Mouse (Mus musculus) liver, embryonic 14.5 days (tissue): ENCODE data around the gene Gstz1. TPM values are rescaled to one million over a fixed set of nuclear protein-coding genes. Genes with fewer than 3 reads are reported as not detected.
"Not testable (repeated sequence)": the region's sequence is repeated elsewhere in the genome, so short reads cannot be mapped to it uniquely, and the experiment has no call there.

Experiments used
- ATAC-seq: fragments of 200-750 bp; cut with Nextera tagmentation; 2 replicates; pipeline ENCODE4 v1.8.0; 2017; ENCODE audit warnings: moderate number of reproducible peaks, mild to moderate bottlenecking, moderate library complexity; ENCODE audit not compliant: insufficient read depth
- DNase-seq, 3 experiments: peaks; one replicate each; pipeline ENCODE4 v3.0.0-alpha.2; 2012 to 2013; ENCODE audit warnings: low read depth in 3 of 3, low spot score in 3 of 3
- H3K27ac ChIP-seq: fragments of 300-500 bp; sonication (generic); 2 replicates; pipeline ENCODE4 v1.5.1; 2014; ENCODE audit warnings: moderate library complexity, mild to moderate bottlenecking, control low read depth, inconsistent platforms
- H3K27me3 ChIP-seq: fragments of 300-500 bp; sonication (generic); 2 replicates; pipeline ENCODE4 v1.6.1; 2014; ENCODE audit warnings: mild to moderate bottlenecking, low read length, moderate library complexity; ENCODE audit not compliant: control insufficient read depth, insufficient read depth
- H3K36me3 ChIP-seq: fragments of 300-500 bp; sonication (generic); replicated peaks from 2 replicates; pipeline ENCODE4 v1.6.1; 2014; ENCODE audit warnings: low read depth; ENCODE audit not compliant: control insufficient read depth, insufficient read depth
- H3K4me1 ChIP-seq, 2 experiments: fragments of 200-500 bp in 1 of 2; fragments of 300-500 bp in 1 of 2; sonication (generic) in 1 of 2; replicated peaks; 2 replicates each; pipeline ENCODE4 v1.6.1; 2012 to 2014; ENCODE audit warnings: antibody characterized with exemption in 1 of 2, inconsistent platforms in 1 of 2, low read length in 1 of 2; ENCODE audit not compliant: control insufficient read depth in 2 of 2, insufficient read depth in 2 of 2
- H3K4me2 ChIP-seq: fragments of 300-500 bp; sonication (generic); 2 replicates; pipeline ENCODE4 v1.6.1; 2014; ENCODE audit warnings: low read depth, mild to moderate bottlenecking, control low read depth, moderate library complexity
- H3K4me3 ChIP-seq, 2 experiments: fragments of 200-500 bp in 1 of 2; fragments of 300-500 bp in 1 of 2; sonication (generic) in 1 of 2; 2 replicates each; pipeline ENCODE4 v1.5.1; 2012 to 2014; ENCODE audit warnings: low read depth in 2 of 2, low read length in 2 of 2, mild to moderate bottlenecking in 2 of 2, control low read depth in 1 of 2, inconsistent platforms in 1 of 2, moderate library complexity in 1 of 2; ENCODE audit not compliant: insufficient read depth in 1 of 2
- H3K9ac ChIP-seq: fragments of 300-500 bp; sonication (generic); replicated peaks from 2 replicates; pipeline ENCODE4 v1.6.1; 2014; ENCODE audit warnings: mild to moderate bottlenecking, control low read depth, moderate library complexity
- H3K9me3 ChIP-seq: fragments of 300-500 bp; sonication (generic); 2 replicates; pipeline ENCODE4 v1.6.1; 2016; ENCODE audit warnings: low read length, mixed read lengths; ENCODE audit not compliant: control insufficient read depth
- CTCF ChIP-seq: IDR thresholded peaks from 2 replicates; pipeline ENCODE4 v1.5.1; 2016; ENCODE audit warnings: antibody characterized with exemption, low read depth, control low read depth
- EP300 ChIP-seq: IDR thresholded peaks from 2 replicates; pipeline ENCODE4 v1.6.1; 2016; ENCODE audit warnings: antibody characterized with exemption, low read depth
- WGBS: fragments of 180-500 bp; shearing (Covaris S2); extraction: QIAGEN DNeasy Blood & Tissue Kit; methylation state at CpG from one replicate; pipeline ENCODE4 v1.1.7; 2014; ENCODE audit not compliant: insufficient replicate concordance; 5-methylcytosine and 5-hydroxymethylcytosine counted together
- polyA plus RNA-seq, 2 experiments: library from polyadenylated mRNA; depleted of rRNA in 1 of 2; stranded (reverse) in 1 of 2; unstranded in 1 of 2; fragments of >200 nt; fragmentation: Nextera tagmentation in 1 of 2; extraction: Ambion mirVana in 1 of 2; gene quantifications; 2 replicates each; pipeline versions ENCODE4 v1.2.1 to v1.2.3; 2012 to 2014

The Gstz1 gene
- polyA plus RNA-seq, 2 experiments = 91.0 to 94.8 TPM

- H3K9me3 ChIP-seq = no peaks in the 10 kb centered on the region
- no peak for ATAC-seq
- H3K4me1 ChIP-seq = 0 out of 4 replicates have a peak, but pooled peaks cover 0 to 1% of the 10 kb centered on the region in 2 experiments
- DNase-seq = no peak
- no peak overlapping the region for H3K4me3 ChIP-seq
- WGBS = 73% methylated on average over 1 of the region's 2 CpGs
- H3K27ac ChIP-seq = no peak overlapping the region
- H3K9ac ChIP-seq = no peak overlapping the region
- no peaks in the 10 kb centered on the region for H3K27me3 ChIP-seq
- no peaks in the 10 kb centered on the region for H3K36me3 ChIP-seq
- H3K4me2 ChIP-seq = no peak overlapping the region
- TF ChIP-seq EP300 (no peak), CTCF (no peak)
Measured at GRCm38 (mm10) chr12:87138768-87139167, 8.2 kb upstream of the Gstz1 start.

DNA sequence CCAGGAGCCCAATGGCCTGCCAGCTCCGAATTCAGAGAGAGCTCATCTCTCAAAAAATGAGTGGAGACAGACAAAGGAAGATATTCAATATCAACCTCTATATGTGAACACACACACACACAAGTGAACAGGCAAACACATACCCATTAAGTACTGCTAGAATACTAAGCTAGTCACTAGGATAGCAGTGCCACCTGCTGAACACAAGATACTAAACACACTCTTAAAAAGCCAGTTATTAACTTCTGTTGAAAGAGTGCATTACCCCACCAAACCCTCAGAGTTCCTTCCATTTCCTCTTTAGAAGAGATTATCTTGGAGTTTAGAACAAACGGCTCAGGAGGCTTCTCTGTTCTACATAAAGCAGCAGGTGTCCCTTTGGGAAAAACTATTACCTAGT lies 4.8 kb upstream of the Gstz1 start:
- Histone ChIP-seq H3K36me3 (no peaks in the 10 kb centered on the region), H3K9ac (no peak overlapping the region), H3K27me3 (no peaks in the 10 kb centered on the region), H3K4me3 (no peak overlapping the region), H3K4me2 (no peak overlapping the region), H3K4me1 (peaks cover 4 to 8% of the 10 kb centered on the region in 2 experiments), H3K9me3 (no peaks in the 10 kb centered on the region), H3K27ac (no peak overlapping the region)
- ATAC-seq (no peak), DNase-seq (no peak)
- TF ChIP-seq CTCF (no peak), EP300 (no peak)
- 50% methylated on average over 2 of the region's 2 CpGs for WGBS

DNA sequence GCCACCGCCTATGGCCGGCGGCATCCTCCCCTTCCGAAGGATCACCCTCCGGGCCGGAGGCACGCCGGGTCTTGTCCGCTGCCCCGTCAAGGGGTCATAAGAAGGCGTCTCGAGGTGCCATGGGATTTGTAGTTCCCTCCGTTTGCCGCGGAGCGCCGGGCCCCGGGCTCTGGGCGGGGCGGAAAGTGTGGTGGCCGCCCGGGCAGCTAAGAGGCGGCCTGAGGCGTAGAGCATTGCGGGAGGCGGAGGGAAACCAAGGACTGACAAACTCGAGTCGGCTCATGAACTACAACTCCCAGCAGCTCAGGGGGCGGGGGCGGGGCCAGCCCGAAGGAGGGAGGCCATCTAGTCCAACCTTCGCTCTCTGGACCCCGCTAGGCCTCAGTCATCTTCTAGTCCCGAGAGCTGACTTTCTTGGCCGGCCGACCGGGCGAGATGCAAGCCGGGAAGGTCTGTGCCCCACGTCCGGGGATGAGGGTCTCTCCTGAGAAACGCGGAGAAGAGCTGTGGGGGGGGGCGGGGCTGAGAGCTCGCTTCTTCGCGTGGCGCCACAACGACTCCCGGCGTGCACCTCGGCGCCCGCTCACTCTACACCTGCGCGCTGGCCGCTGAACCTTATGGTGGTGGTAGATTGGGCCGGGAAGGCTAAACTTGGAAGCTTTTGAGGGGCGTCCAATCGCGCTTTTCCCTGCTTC lies 577 bp downstream of the Gstz1 start, which contains the start of gene Pomt2:
Gene Pomt2, minus strand, starts transcription at position 574 of the 695 bp plus-strand sequence.
- Histone ChIP-seq H3K9ac (peak within 1 kb of the TSS; percentile 53), H3K4me3 (peak within 1 kb of the TSS; percentile 67 to 73), H3K4me2 (peak within 1 kb of the TSS; percentile 61), H3K36me3 (no peaks in the 10 kb centered on the region), H3K9me3 (peaks cover 4% of the 10 kb centered on the region), H3K27me3 (no peaks in the 10 kb centered on the region), H3K27ac (peak within 1 kb of the TSS; percentile 62), H3K4me1 (peaks cover 11 to 14% of the 10 kb centered on the region in 2 experiments)
- DNase-seq (peak; percentile 91 to 94 (median 92)), ATAC-seq (peak; percentile 96)
- TF ChIP-seq EP300 (no peak), CTCF (0 out of 2 replicates have a peak, but pooled peaks have one; percentile 2)
- under 1% methylated on average over 59 of the region's 61 CpGs for WGBS

GRCm38 (mm10) chr12:87148136-87148535 lies 1.2 kb downstream of the Gstz1 start:
- no peaks in the 10 kb centered on the region for H3K27me3 ChIP-seq
- DNase-seq (no peak), ATAC-seq (no peak)
- no peaks in the 10 kb centered on the region for H3K36me3 ChIP-seq
- no peak for TF ChIP-seq CTCF
- TF ChIP-seq EP300 = no peak
- H3K9me3 ChIP-seq = peaks cover 4% of the 10 kb centered on the region
- peak overlapping the region; percentile 67 to 73 for H3K4me3 ChIP-seq
- H3K4me2 ChIP-seq = peak overlapping the region; percentile 61
- H3K9ac ChIP-seq = peak overlapping the region; percentile 53
- peak overlapping the region; percentile 62 for H3K27ac ChIP-seq
- H3K4me1 ChIP-seq = peaks cover 11 to 14% of the 10 kb centered on the region in 2 experiments
- 23% methylated on average over 15 of the region's 15 CpGs for WGBS

DNA sequence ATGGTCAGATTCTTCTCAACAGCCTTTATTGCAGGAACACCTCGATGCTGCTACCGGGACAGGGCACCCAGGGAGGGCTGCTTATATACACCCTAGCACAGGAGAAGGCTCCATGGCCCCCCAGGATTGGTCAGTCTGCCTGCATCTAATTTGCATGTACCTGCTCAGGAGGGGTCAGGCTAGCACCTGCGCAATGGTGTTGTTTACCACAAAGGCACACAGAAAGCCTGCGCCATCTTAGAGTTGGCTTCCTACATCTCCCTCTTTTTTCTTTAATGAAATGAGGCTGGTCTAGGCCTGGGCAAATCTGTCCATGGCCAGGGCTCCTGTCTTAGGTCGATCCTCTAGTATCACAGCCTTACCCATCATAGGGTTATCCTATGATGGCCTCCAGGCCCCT lies 2.5 kb downstream of the Gstz1 start:
- no peak overlapping the region for H3K4me2 ChIP-seq
- TF ChIP-seq EP300 (no peak), CTCF (no peak)
- no peak overlapping the region for H3K4me3 ChIP-seq
- H3K9ac ChIP-seq = no peak overlapping the region
- WGBS = 90% methylated on average over 5 of the region's 5 CpGs
- DNase-seq (no peak), ATAC-seq (no peak)
- no peak overlapping the region for H3K27ac ChIP-seq
- peaks cover 11 to 14% of the 10 kb centered on the region in 2 experiments for H3K4me1 ChIP-seq
- no peaks in the 10 kb centered on the region for H3K27me3 ChIP-seq
- peaks cover 4% of the 10 kb centered on the region for H3K9me3 ChIP-seq
- H3K36me3 ChIP-seq = no peaks in the 10 kb centered on the region

DNA sequence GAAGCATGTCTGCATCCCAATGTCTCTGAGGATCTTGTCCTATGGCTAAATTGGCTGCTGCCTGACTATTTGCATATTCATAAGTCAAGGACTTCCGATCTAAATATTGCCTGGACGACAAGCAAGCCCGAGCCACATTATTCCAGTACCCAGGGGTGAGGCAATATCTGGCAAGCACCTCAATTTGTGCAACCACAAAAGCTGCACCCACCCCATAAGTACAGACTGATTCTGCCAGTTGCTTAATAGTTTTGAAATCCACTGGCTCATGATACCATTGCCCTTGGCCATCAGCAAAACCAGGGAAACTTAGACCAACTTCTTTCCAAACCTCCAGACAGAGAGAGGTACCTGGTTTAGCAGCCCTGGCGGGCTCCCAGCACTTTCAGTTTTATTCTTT lies 7.5 kb downstream of the Gstz1 start:
- not testable (repeated sequence) for H3K36me3 ChIP-seq, ATAC-seq, H3K4me2 ChIP-seq, H3K4me1 ChIP-seq, H3K9me3 ChIP-seq, H3K27me3 ChIP-seq, DNase-seq, H3K9ac ChIP-seq, H3K27ac ChIP-seq, H3K4me3 ChIP-seq
- WGBS = 80% methylated on average over 4 of the region's 4 CpGs
